Mouse (Mus musculus): ENCODE results near the gene Mob3b.

Gene Mob3b

DNA sequence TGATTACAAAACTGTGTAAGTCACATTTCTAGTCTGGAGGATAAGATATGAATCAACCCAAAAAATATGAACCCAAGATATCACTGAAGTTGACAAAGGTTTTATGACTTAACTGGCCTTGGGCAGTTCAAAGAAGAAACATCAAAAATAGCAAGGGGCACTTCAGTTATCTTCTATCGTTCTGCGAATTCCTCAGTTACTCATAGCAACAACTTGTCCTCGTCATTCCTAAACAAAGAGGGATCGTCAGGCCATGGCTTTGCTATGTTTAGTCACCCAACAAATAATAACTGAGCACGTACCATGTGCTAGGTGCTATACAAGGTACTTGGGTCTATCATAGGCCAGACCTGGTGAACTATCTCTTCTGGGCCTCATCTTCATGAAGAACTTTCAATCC lies 10.7 kb downstream of the Mob3b start:
- no peak for DNase-seq (ENCODE audit: low spot score)

- no peak for DNase-seq (ENCODE audit: low spot score)
Observed at GRCm38 (mm10) chr4:35145726-35146125, 11.6 kb downstream of the Mob3b start.

GRCm38 (mm10) chr4:35143472-35144102 lies 13.7 kb downstream of the Mob3b start:
- DNase-seq (ENCODE audit: low spot score) = no peak

DNA sequence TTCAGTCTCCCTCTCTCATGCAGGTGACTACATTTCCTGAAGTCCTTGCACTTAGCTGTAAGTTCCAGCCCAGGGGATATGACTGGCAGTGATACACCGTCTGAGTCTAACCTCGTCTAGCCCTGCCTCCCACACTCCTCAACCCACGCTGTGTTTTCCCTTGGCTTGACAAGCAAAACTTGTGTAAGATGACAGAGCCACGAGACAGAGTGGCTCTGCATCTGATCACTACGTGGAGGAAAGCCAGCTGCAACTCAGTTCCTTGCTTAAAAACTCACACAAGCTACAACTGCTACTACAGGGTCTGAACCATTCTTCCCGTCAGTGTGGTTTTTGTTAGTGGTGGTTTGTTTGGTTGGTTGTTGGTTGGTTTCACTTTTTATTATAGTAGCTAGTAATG lies 17.0 kb downstream of the Mob3b start:
- no peak for DNase-seq (ENCODE audit: low spot score)

DNA sequence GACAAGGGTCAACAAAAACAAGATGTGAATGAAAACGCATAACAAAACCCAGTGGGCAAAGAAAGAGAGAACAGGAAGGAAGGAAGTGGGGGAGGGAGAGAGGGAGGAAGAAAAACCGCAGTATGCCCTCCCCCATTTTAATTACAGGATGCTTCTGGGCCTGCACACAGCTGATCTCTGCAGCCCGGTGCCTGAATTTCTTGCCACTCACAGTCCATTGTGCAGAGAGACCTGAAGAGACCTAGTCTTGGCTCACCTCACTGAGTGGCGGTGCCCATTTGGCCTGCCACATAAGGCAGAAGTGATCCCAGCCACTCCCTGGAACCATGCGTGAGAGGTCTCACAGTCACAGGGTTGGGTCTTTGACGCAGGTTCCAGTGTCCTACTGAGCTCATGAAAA lies 19.2 kb downstream of the Mob3b start:
- no peak for DNase-seq (ENCODE audit: low spot score)

DNA sequence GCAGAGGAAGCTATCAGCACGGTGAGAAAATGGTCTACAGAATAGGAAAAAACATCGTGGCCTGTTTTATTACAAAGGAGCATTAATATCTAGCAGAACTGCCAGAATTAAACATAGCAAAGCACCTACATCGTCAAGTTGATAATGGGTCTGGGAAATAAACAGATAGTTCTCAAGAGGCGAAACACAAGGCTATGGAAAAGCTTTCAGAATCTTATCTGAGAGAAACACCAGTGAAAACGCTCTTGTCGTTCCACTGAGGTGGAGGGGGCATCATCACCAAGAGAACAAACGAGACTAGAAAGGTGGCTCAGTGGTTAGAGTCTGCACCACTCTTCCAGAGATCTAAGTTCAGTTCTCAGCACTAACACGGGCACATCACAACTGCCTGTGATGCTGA lies 20.3 kb downstream of the Mob3b start:
- DNase-seq (ENCODE audit: low spot score) = no peak

DNA sequence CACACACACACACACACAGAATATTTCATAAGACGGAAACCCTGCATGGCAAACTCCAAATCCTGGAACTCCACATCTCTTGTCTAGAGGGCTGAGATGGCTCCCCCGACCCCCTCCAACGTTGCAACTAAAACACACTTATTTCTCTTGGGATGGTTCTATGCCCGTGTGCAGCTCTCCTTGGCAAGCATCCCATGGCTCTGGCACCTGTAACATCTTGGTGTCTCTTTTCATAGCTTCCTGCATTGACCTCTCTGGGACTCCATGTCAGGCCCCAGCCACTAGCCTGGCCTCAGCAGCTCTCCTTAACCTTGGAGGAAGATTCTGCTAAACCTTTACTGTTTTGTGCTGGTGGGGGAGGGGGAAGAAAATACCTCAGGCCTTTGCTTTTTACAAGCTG lies 21.5 kb downstream of the Mob3b start:
- no peak for DNase-seq (ENCODE audit: low spot score)

DNA sequence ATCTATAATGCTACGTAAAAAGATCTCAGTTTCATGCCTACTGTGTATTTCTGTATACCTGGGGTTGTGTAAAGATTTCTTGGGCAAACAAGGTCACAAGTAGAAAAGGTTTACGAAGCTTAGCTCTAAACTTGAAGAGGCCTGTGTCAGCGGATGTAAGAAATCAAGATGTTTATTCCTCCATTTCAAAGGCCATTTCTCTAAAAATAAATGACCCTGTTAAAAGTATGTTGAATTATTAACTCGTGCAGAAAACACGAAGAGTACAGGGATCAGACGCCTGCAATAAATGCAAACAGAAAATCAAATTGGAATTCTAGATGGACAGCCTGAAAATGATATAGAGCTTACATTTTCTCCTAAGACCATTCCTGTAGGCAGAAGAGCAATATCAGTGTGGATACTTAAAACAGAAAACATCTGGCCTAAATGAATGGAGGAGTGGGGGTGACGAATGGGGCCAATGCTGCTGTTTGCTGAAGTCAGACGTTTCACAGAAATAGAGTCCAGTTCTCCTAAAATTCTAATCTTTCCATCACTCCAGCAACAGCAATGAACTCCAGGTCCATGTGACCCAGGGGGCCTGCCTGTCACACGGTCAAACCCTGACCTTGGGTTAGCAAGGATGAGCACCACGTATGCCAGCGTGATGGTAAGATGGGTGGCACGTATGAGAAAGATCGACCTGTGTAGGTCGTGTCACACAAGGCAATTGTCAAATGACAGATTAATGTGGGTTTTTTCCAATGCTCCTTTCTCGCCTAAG lies 22.3 kb downstream of the Mob3b start:
- no peak for DNase-seq (ENCODE audit: low spot score)

- DNase-seq (ENCODE audit: low spot score) = no peak
Observed at GRCm38 (mm10) chr4:35133411-35133810, 23.9 kb downstream of the Mob3b start.

DNA sequence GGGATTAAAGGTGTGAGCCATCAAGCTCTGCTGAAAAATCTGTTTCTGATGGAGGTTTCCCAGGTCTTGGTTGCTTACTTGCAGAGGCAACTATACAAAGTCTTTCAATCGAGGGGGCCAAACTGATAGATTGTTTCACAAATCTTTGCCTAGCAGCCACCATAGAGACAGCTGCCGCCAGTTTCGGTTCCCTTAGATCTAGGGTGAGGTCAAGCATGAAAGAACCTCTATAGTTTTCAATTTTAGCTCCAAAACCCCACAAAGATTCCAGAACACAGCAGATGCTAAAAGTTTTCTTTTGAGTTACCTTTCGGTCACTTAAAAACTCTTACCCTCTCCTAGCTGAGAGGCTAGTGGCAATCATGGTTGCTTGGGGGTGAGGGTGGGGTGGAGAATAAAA lies 25.7 kb downstream of the Mob3b start:
- DNase-seq (ENCODE audit: low spot score) = no peak

GRCm38 (mm10) chr4:35130411-35130948 lies 26.8 kb downstream of the Mob3b start:
- DNase-seq (ENCODE audit: low spot score) = no peak

DNA sequence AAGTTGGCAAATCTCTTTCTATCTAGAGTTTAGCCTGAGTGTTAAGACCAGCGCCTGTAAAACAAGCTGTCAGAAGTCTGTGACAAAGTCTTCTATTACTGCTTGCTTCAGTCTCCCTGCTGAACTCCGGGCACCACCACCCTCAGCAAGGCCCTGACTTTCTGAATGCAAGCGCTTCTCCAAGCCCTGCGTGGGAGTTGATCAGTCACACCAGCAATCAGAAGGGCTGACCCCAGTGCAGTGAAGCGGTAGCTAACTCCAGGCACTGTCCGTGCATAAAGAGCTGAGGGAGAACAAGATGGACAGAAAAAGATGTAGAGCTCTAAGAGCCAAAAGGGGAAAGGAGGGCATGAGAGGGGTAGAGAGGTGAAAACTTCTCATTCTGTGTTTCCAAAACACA lies 29.5 kb downstream of the Mob3b start:
- DNase-seq (ENCODE audit: low spot score) = no peak

- DNase-seq (ENCODE audit: low spot score) = no peak
Observed at GRCm38 (mm10) chr4:35126776-35127175, 30.5 kb downstream of the Mob3b start.

DNA sequence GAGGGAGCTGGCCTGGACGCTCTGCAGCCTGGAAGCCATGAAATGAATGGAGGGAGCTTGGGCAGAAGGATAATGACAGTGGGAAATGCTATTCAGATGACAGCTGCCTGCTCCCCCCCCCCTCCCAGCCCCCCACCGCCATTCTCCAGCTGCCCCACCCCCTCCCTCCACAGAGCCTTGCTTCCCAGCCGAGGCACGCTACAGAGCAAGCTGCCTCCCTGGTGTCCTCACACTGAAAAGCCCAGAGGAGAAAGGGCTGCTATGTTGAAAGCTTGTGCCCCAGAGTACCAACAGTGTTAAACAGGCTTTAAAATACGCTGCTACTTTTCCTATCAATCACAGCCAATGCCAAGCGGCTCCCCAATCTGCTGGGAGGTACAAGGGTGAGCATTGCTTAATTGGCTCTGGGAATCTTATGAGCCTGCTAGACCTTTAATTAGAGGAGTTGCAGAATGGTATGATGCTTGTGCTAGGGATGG lies 31.9 kb downstream of the Mob3b start:
- no peak for DNase-seq (ENCODE audit: low spot score)

GRCm38 (mm10) chr4:35124027-35124426 lies 33.3 kb downstream of the Mob3b start:
- DNase-seq (ENCODE audit: low spot score) = no peak

- no peak for DNase-seq (ENCODE audit: low spot score)
Observed at GRCm38 (mm10) chr4:35123087-35123486, 34.2 kb downstream of the Mob3b start.

- no peak for DNase-seq (ENCODE audit: low spot score)
Observed at GRCm38 (mm10) chr4:35121060-35121459, 36.2 kb downstream of the Mob3b start.

DNA sequence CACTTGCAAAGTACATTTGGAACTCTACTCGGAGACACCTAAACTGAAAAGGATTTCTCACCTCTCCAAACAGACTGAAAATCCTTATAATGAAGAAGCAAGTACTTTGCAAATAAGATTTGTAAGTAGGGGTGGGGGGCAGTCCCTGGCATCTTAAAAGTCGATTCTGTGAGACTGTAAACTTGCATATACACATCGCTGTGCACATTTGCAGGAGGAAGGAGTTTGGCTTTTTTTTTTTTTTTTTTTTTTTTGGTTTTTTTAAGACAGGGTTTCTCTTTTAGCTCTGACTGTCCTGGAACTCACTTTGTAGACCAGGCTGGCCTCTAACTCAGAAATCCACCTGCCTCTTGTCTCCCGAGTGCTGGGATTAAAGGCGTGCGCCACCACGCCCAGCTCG lies 36.7 kb downstream of the Mob3b start:
- no peak for DNase-seq (ENCODE audit: low spot score)

DNA sequence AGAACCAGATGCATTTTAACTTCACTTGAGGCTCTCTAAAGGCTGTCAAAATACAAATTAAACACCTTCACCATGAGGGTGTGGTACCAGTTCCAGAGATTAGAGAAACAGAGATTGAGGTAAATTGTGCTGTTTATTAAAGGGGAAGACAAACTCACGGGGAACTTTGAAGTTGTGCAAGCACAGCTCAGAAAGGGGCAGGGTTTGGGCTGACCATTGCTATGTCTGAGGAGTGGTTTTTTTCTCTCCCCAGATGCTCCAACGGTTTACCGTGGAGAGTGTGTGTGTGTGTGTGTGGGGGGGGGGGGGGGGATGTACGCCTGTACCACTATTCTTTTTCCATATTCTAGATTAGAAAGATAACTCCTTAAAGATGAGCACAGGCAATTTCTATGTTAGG lies 37.1 kb downstream of the Mob3b start:
- DNase-seq (ENCODE audit: low spot score) = no peak

DNA sequence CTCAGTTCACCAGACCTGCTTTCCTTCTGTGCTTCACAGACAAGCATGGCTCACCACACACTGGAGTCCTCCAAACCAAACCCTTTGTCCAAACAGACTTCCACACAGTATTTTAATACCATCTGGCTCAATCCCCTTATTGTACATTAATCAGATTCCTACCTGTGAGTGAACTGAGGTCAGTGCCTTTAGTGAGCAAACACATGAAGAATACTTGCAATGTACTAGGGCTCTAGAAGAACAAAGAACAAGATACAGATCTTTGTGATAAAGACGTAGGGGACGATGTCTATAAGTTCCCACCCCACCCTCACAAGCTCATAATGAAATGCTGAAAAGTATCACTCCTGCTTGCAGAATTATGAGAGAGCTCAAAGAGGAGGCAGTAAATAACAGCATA lies 38.4 kb downstream of the Mob3b start:
- no peak for DNase-seq (ENCODE audit: low spot score)

DNA sequence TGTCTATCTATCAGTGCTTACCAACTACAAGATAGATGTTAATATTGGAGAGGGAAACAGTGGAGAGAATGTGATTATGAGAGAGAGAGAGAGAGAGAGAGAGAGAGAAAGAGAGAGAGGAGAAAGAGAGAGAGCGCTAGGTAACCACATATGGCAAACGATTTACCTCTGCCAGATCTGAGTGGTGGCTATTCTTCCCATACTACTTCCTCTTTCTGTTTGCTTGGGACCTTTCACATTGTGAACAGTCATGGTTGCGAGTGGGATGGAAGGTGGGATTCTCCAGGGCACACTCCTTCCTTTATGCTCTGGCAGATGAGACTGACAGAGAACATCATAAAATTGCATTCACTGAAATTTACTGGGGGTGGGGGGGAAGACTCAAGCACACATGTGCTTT lies 40.1 kb downstream of the Mob3b start:
- no peak for DNase-seq (ENCODE audit: low spot score)

DNA sequence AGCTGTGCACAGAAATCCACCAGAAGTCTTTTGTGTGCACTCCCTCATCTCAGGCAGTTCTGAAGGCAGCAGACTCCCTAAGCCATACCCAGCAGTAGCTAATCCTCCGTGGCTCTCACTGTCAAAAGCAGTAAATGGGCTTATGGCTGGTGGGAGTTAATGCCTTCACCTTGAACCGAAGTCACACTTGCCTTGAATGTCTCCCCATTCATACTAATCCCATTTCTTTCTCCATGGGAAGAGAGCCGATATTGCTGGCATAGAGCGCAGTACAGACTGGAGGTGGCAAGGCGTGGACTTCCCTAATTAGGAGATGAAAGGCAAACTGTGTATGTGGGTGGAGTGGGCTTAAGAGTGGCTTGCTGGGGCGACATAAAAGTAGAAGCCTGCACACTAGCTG lies 41.4 kb downstream of the Mob3b start:
- DNase-seq (ENCODE audit: low spot score) = no peak

- no peak for DNase-seq (ENCODE audit: low spot score)
Observed at GRCm38 (mm10) chr4:35114950-35115349, 42.3 kb downstream of the Mob3b start.

All from urinary bladder, postnatal 10 days (tissue).